Mouse (Mus musculus) bone marrow macrophage, adult 2 months (primary cell): ENCODE results near the gene Gm12216.

Source experiments
- CTCF ChIP-seq: IDR thresholded peaks from 2 replicates; pipeline ENCODE4 v1.5.1; 2012; ENCODE audit warnings: low read depth, mild to moderate bottlenecking, low read length, moderate library complexity
- POLR2A ChIP-seq: IDR thresholded peaks from 2 replicates; pipeline ENCODE4 v1.6.1; 2012; ENCODE audit warnings: mild to moderate bottlenecking, low read depth, low read length, borderline replicate concordance

GRCm38 (mm10) chr11:53804569-53805344 is 54.3 kb downstream of the Gm12216 start:
- TF ChIP-seq POLR2A (no peak), CTCF (no peak)
